Mouse (Mus musculus) bone marrow, adult 2 months (tissue): ENCODE results near the gene Sult1a1.

Experiments
- CTCF ChIP-seq: fragments of 200-500 bp; IDR thresholded peaks from 2 replicates; pipeline ENCODE4 v1.5.1; 2011; ENCODE audit warnings: low read length, control low read depth; ENCODE audit not compliant: control insufficient read depth, insufficient read depth
- POLR2A ChIP-seq: fragments of 200-500 bp; IDR thresholded peaks from 2 replicates; pipeline ENCODE4 v1.6.1; 2011; ENCODE audit warnings: low read depth, mild to moderate bottlenecking, control low read depth, low read length, borderline replicate concordance; ENCODE audit not compliant: control insufficient read depth

DNA sequence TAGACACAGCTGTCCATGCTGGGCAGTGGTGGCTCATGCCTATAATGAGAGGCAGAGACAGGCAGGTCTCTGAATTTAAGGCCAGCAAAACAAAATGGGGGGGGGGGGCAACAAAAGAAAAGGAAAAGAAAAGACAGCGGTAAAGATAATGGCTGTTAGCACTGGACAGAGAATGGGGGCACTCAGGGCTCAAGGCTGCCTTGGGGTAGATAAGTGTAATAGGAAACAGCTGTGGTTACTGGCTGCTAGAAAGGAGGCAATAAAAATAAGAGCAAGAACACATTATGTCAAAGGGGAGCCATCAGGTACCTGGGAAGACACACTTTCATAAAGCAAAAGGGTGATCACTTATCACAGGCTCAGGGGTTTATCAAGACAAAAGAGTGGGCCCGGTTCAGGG, 43.8 kb downstream of the Sult1a1 start:
- TF ChIP-seq CTCF (no peak), POLR2A (no peak)
